Mouse (Mus musculus) liver, adult 2 months (tissue): Measurements from ENCODE around the gene Siah1b.

Experiments
- CTCF ChIP-seq: fragments of 200-500 bp; IDR thresholded peaks from 2 replicates; pipeline ENCODE4 v1.5.1; 2011; ENCODE audit warnings: low read depth, low read length, control low read depth
- POLR2A ChIP-seq: fragments of 200-500 bp; IDR thresholded peaks from 2 replicates; pipeline ENCODE4 v1.6.1; 2011; ENCODE audit warnings: low read length, control low read depth; ENCODE audit not compliant: insufficient read depth; ENCODE audit errors: extremely low read depth

GRCm38 (mm10) chrX:164059070-164059469, 17.2 kb downstream of the Siah1b start:
- no peak for TF ChIP-seq CTCF
- TF ChIP-seq POLR2A, result no peak
